Mouse (Mus musculus) lung, embryonic 14.5 days (tissue): ENCODE measurements around the gene Lgals9. TPM values are rescaled to one million over a fixed set of nuclear protein-coding genes. Genes with fewer than 3 reads are reported as not detected.

Source experiments
- ATAC-seq: fragments of 200-750 bp; cut with Nextera tagmentation; 2 replicates; pipeline ENCODE4 v1.8.0; 2017; ENCODE audit warnings: mild to moderate bottlenecking, moderate TSS enrichment, moderate library complexity; ENCODE audit not compliant: insufficient read depth
- DNase-seq: peaks from one replicate; pipeline ENCODE4 v3.0.0-alpha.2; 2015
- H3K27ac ChIP-seq: fragments of 300-500 bp; sonication (generic); 2 replicates; pipeline ENCODE4 v1.5.1; 2014; ENCODE audit warnings: low read depth, mild to moderate bottlenecking, moderate library complexity
- H3K27me3 ChIP-seq: fragments of 300-500 bp; sonication (generic); 2 replicates; pipeline ENCODE4 v1.6.1; 2014; ENCODE audit warnings: low read length, control low read depth; ENCODE audit not compliant: insufficient read depth
- H3K36me3 ChIP-seq: fragments of 300-500 bp; sonication (generic); 2 replicates; pipeline ENCODE4 v1.6.1; 2014; ENCODE audit warnings: control low read depth; ENCODE audit not compliant: insufficient read depth
- H3K4me1 ChIP-seq: fragments of 300-500 bp; sonication (generic); 2 replicates; pipeline ENCODE4 v1.6.1; 2014; ENCODE audit warnings: antibody characterized with exemption, control low read depth; ENCODE audit not compliant: insufficient read depth
- H3K4me2 ChIP-seq: fragments of 300-500 bp; sonication (generic); 2 replicates; pipeline ENCODE4 v1.6.1; 2014; ENCODE audit warnings: mild to moderate bottlenecking
- H3K4me3 ChIP-seq: fragments of 300-500 bp; sonication (generic); 2 replicates; pipeline ENCODE4 v1.5.1; 2014; ENCODE audit warnings: low read depth, low read length
- H3K9ac ChIP-seq: fragments of 300-500 bp; sonication (generic); 2 replicates; pipeline ENCODE4 v1.6.1; 2014
- H3K9me3 ChIP-seq: fragments of 300-500 bp; sonication (generic); 2 replicates; pipeline ENCODE4 v1.6.1; 2016; ENCODE audit warnings: low read depth, low read length, control low read depth
- CTCF ChIP-seq: IDR thresholded peaks from 2 replicates; pipeline ENCODE4 v1.5.1; 2016; ENCODE audit warnings: antibody characterized with exemption, low read depth
- WGBS: fragments of 180-500 bp; shearing (Covaris S2); extraction: QIAGEN DNeasy Blood & Tissue Kit; methylation state at CpG from one replicate; pipeline ENCODE4 v1.1.7; 2014; 5-methylcytosine and 5-hydroxymethylcytosine counted together
- polyA plus RNA-seq: library from polyadenylated mRNA; unstranded; fragments of >200 nt; fragmentation: Nextera tagmentation; extraction: Ambion mirVana; gene quantifications from 2 replicates; pipeline ENCODE4 v1.2.1, GENCODE M21; 2014

The Lgals9 gene
- polyA plus RNA-seq, 1 experiment from 2014 or later = 23.9 TPM

DNA sequence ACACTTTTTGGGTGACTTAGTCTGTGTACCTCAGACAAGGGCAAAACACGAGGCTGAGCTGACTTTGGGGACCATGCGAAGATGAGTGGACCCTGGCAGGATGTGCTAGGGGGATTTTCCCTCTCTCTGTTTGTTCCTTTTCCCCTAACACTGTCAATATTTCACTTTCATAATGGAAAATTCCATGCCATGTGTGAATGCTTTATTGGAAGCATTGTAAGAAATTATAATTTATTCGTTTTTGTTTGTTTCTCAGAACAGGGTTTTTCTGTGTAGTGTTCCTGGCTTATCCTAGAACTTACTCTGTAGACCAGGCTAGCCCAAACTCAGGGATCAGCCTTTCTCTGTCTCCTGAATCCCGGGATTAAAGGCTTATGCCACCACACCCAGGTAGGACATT lies 65.0 kb downstream of the Lgals9 start:
- no peak overlapping the region for H3K4me3 ChIP-seq
- no peak overlapping the region for H3K9ac ChIP-seq
- DNase-seq (no peak), ATAC-seq (no peak)
- H3K4me2 ChIP-seq = no peak overlapping the region
- 66% methylated on average over 4 of the region's 4 CpGs for WGBS
- no peak overlapping the region for H3K27ac ChIP-seq
- H3K9me3 ChIP-seq = no peaks in the 10 kb centered on the region
- TF ChIP-seq CTCF = no peak
- 0 out of 2 replicates have a peak, but pooled peaks cover 3% of the 10 kb centered on the region for H3K4me1 ChIP-seq
- H3K36me3 ChIP-seq = no peaks in the 10 kb centered on the region
- H3K27me3 ChIP-seq = peaks cover 17% of the 10 kb centered on the region

DNA sequence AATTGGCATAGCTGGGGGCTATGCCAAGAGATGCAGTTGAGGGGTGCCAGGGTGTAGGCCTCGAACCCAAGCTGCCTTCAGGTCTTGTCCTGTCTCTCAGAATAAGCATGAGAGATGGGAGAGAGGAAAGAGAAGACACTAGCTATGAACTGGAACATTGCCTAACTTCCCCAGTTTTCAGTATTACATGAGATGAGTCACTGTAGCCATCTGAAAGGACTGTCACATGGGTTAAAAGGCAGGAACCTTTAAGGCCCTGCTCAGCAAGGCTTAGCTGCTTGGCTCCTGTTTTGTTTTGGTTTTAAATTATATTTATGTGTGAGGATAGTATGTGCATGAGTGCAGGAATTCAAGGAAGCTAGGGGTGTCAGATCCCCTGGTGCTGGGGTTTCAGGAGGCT lies 68.3 kb downstream of the Lgals9 start:
- whole genome bisulfite sequencing = 80% methylated on average over 1 of the region's 1 CpGs
- no peak overlapping the region for H3K4me2 ChIP-seq
- H3K9me3 ChIP-seq = no peaks in the 10 kb centered on the region
- no peaks in the 10 kb centered on the region for H3K4me1 ChIP-seq
- DNase-seq = no peak
- no peak overlapping the region for H3K27ac ChIP-seq
- H3K4me3 ChIP-seq = no peak overlapping the region
- H3K27me3 ChIP-seq = no peaks in the 10 kb centered on the region
- H3K9ac ChIP-seq = no peak overlapping the region
- ATAC-seq = no peak
- TF ChIP-seq CTCF = no peak
- no peaks in the 10 kb centered on the region for H3K36me3 ChIP-seq

DNA sequence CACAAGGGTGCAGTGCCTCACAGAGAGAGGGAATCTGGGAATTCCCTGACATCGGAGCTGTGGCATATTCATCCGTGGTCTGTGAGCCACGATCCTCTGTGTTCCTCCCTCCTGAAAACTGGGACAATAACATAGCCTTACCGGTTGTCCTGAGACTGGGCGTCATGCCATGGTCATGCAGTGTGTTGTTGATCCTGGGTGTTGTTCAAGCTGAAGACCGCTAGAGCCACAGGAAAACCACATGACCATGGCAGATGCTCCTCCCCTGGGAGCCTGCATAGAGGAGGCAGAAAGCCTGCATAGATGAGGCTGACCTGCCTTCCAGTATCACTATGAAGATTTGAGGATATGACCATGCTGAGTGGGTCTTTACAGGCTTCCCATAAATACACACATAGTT lies 69.3 kb downstream of the Lgals9 start:
- H3K36me3 ChIP-seq = no peaks in the 10 kb centered on the region
- TF ChIP-seq CTCF = no peak
- ATAC-seq (no peak), DNase-seq (no peak)
- WGBS = 76% methylated on average over 6 of the region's 6 CpGs
- no peak overlapping the region for H3K9ac ChIP-seq
- no peaks in the 10 kb centered on the region for H3K4me1 ChIP-seq
- H3K9me3 ChIP-seq = no peaks in the 10 kb centered on the region
- no peak overlapping the region for H3K4me3 ChIP-seq
- H3K27me3 ChIP-seq = no peaks in the 10 kb centered on the region
- no peak overlapping the region for H3K4me2 ChIP-seq
- H3K27ac ChIP-seq = no peak overlapping the region

Other genes starting within 250 kb of the Lgals9 start
- 42.4 and 48.0 TPM in 2 replicates for gene Ccnq, start 233.2 kb downstream of the Lgals9 start, polyA plus RNA-seq
- 13.9 and 14.8 TPM in 2 replicates for gene Lyrm9, start 158.4 kb downstream of the Lgals9 start, polyA plus RNA-seq
- 3.1 and 3.9 TPM in 2 replicates for gene Nos2, start 64.2 kb downstream of the Lgals9 start, polyA plus RNA-seq
- gene Ksr1, start 161.5 kb upstream of the Lgals9 start, polyA plus RNA-seq = 4.0 and 5.1 TPM in 2 replicates